Mouse (Mus musculus): Measurements from ENCODE around the gene Ugt1a10. TPM values are rescaled to one million over a fixed set of nuclear protein-coding genes. Genes with fewer than 3 reads are reported as not detected.
"Not testable (repeated sequence)": the region's sequence is repeated elsewhere in the genome, so short reads cannot be mapped to it uniquely, and the experiment has no call there.

Ugt1a10 gene
- polyA plus RNA-seq, 2 experiments: not detected

GRCm38 (mm10) chr1:88223591-88223990 is 168.4 kb downstream of the Ugt1a10 start:
- peaks cover 36% of the 10 kb centered on the region for H3K9me3 ChIP-seq (ENCODE audit: control insufficient read depth, low read length)
- no peaks in the 10 kb centered on the region for H3K4me1 ChIP-seq (ENCODE audit: control insufficient read depth, insufficient read depth, low read length)
- no peaks in the 10 kb centered on the region for H3K36me3 ChIP-seq (ENCODE audit: control insufficient read depth, insufficient read depth, low read length)
- no peaks in the 10 kb centered on the region for H3K27me3 ChIP-seq (ENCODE audit: control insufficient read depth, insufficient read depth, low read length)
- no peak overlapping the region for H3K4me3 ChIP-seq (replicated peaks; ENCODE audit: low read length)
- no peak for ATAC-seq (ENCODE audit: low FRiP score, low read depth)
- H3K4me2 ChIP-seq (replicated peaks; ENCODE audit: low read depth, low read length, severe bottlenecking): no peak overlapping the region
- no peak for TF ChIP-seq POLR2A (IDR thresholded peaks at IDR 0.05; ENCODE audit: borderline replicate concordance, extremely low read depth, insufficient read depth, insufficient read length)
- H3K27ac ChIP-seq (replicated peaks; ENCODE audit: low read depth, low read length): no peak overlapping the region
- DNase-seq (ENCODE audit: low spot score): no peak
- WGBS: 60% methylated on average over 1 of the region's 1 CpGs
- H3K9ac ChIP-seq (ENCODE audit: low read depth, low read length, severe bottlenecking): no peak overlapping the region

GRCm38 (mm10) chr1:88224029-88224776 is 169.0 kb downstream of the Ugt1a10 start:
- Histone ChIP-seq H3K36me3 (ENCODE audit: control insufficient read depth, insufficient read depth, low read length) (no peaks in the 10 kb centered on the region), H3K27ac (replicated peaks; ENCODE audit: low read depth, low read length) (no peak overlapping the region), H3K4me3 (replicated peaks; ENCODE audit: low read length) (no peak overlapping the region), H3K9me3 (ENCODE audit: control insufficient read depth, low read length) (peaks cover 42% of the 10 kb centered on the region), H3K4me2 (replicated peaks; ENCODE audit: low read depth, low read length, severe bottlenecking) (no peak overlapping the region), H3K4me1 (ENCODE audit: control insufficient read depth, insufficient read depth, low read length) (no peaks in the 10 kb centered on the region), H3K9ac (ENCODE audit: low read depth, low read length, severe bottlenecking) (no peak overlapping the region), H3K27me3 (ENCODE audit: control insufficient read depth, insufficient read depth, low read length) (no peaks in the 10 kb centered on the region)
- WGBS: 64% methylated on average over 2 of the region's 2 CpGs
- DNase-seq (ENCODE audit: low spot score) (no peak), ATAC-seq (ENCODE audit: low FRiP score, low read depth) (no peak)
- no peak for TF ChIP-seq POLR2A (IDR thresholded peaks at IDR 0.05; ENCODE audit: borderline replicate concordance, extremely low read depth, insufficient read depth, insufficient read length)

GRCm38 (mm10) chr1:88225301-88225700 is 170.1 kb downstream of the Ugt1a10 start:
- H3K36me3 ChIP-seq (ENCODE audit: control insufficient read depth, insufficient read depth, low read length); H3K9ac ChIP-seq (ENCODE audit: low read depth, low read length, severe bottlenecking); ATAC-seq (ENCODE audit: low FRiP score, low read depth); H3K4me1 ChIP-seq (ENCODE audit: control insufficient read depth, insufficient read depth, low read length); H3K4me3 ChIP-seq (replicated peaks; ENCODE audit: low read length); H3K27me3 ChIP-seq (ENCODE audit: control insufficient read depth, insufficient read depth, low read length); H3K27ac ChIP-seq (replicated peaks; ENCODE audit: low read depth, low read length); H3K4me2 ChIP-seq (replicated peaks; ENCODE audit: low read depth, low read length, severe bottlenecking); DNase-seq (ENCODE audit: low spot score): not testable (repeated sequence)
- WGBS: 45% methylated on average over 2 of the region's 2 CpGs
- H3K9me3 ChIP-seq (ENCODE audit: control insufficient read depth, low read length): peaks cover 53% of the 10 kb centered on the region

- no peaks in the 10 kb centered on the region for H3K27me3 ChIP-seq (ENCODE audit: control insufficient read depth, insufficient read depth, low read length)
- H3K36me3 ChIP-seq (ENCODE audit: control insufficient read depth, insufficient read depth, low read length): no peaks in the 10 kb centered on the region
- H3K27ac ChIP-seq (replicated peaks; ENCODE audit: low read depth, low read length): no peak overlapping the region
- H3K4me2 ChIP-seq (replicated peaks; ENCODE audit: low read depth, low read length, severe bottlenecking): no peak overlapping the region
- H3K4me3 ChIP-seq (replicated peaks; ENCODE audit: low read length): no peak overlapping the region
- ATAC-seq (ENCODE audit: low FRiP score, low read depth): no peak
- no peak for DNase-seq (ENCODE audit: low spot score)
- H3K9ac ChIP-seq (ENCODE audit: low read depth, low read length, severe bottlenecking): no peak overlapping the region
- H3K9me3 ChIP-seq (ENCODE audit: control insufficient read depth, low read length): peaks cover 57% of the 10 kb centered on the region
- TF ChIP-seq POLR2A (IDR thresholded peaks at IDR 0.05; ENCODE audit: borderline replicate concordance, extremely low read depth, insufficient read depth, insufficient read length): no peak
- no peaks in the 10 kb centered on the region for H3K4me1 ChIP-seq (ENCODE audit: control insufficient read depth, insufficient read depth, low read length)
These were observed 170.6 kb downstream of the Ugt1a10 start for GRCm38 (mm10) chr1:88225741-88226140.

GRCm38 (mm10) chr1:88226670-88227379 is 171.6 kb downstream of the Ugt1a10 start, which contains the start of gene Mroh2a:
Gene Mroh2a (plus strand): TSS chr1:88226986.
- Histone ChIP-seq H3K27ac (replicated peaks; ENCODE audit: low read depth, low read length) (no peak within 1 kb of the TSS), H3K9ac (ENCODE audit: low read depth, low read length, severe bottlenecking) (no peak within 1 kb of the TSS), H3K27me3 (ENCODE audit: control insufficient read depth, insufficient read depth, low read length) (no peaks in the 10 kb centered on the region), H3K9me3 (ENCODE audit: control insufficient read depth, low read length) (peaks cover 68% of the 10 kb centered on the region), H3K4me3 (replicated peaks; ENCODE audit: low read length) (no peak within 1 kb of the TSS), H3K36me3 (ENCODE audit: control insufficient read depth, insufficient read depth, low read length) (no peaks in the 10 kb centered on the region), H3K4me2 (replicated peaks; ENCODE audit: low read depth, low read length, severe bottlenecking) (no peak within 1 kb of the TSS), H3K4me1 (ENCODE audit: control insufficient read depth, insufficient read depth, low read length) (no peaks in the 10 kb centered on the region)
- 55% methylated on average over 5 of the region's 5 CpGs for WGBS
- no peak for TF ChIP-seq POLR2A (IDR thresholded peaks at IDR 0.05; ENCODE audit: borderline replicate concordance, extremely low read depth, insufficient read depth, insufficient read length)
- ATAC-seq (ENCODE audit: low FRiP score, low read depth): no peak
- no peak for DNase-seq (ENCODE audit: low spot score)
